Mouse (Mus musculus) mouse embryonic stem cell (cell line): ENCODE results near the gene Sry.

Experiments used
- in situ Hi-C, 2 experiments: fragments of 300-500 bp; cut with MboI; formaldehyde crosslinking; loops; 1 replicate in 1 of 2; 3 replicates in 1 of 2; pipeline ENCODE4 v1.14.3; 2019 to 2020; ENCODE audit warnings: low sequenced_read_pairs in 2 of 2, low pct_unique_long_range_greater_than_20kb in 1 of 2, mixed read lengths in 1 of 2; ENCODE audit not compliant: unreplicated experiment in 1 of 2

Gene Sry

DNA sequence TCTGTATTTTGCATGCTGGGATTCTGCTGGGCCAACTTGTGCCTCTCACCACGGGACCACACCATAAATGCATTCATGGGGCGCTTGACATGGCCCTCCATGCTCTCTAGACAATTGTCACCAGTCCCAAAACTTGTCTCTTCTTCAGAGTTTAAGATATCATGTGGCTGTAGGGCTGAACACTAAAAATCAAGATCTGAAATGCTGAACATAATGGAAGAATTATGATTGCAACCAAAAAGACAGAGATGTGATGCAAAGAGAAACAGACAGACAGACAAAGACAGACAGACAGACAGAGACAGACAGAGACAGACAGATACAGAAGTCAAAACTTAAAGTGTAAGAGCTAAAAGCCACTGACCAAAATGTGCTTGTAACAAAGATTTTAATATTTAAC, at the start of gene Sry:
TSS of gene Sry (minus strand) at position 101 of the 400 bp plus-strand sequence.
- in situ Hi-C loops, result no loop called here
